ENCODE assay signal across 23 mouse cellular contexts in the genomic region with DNA sequence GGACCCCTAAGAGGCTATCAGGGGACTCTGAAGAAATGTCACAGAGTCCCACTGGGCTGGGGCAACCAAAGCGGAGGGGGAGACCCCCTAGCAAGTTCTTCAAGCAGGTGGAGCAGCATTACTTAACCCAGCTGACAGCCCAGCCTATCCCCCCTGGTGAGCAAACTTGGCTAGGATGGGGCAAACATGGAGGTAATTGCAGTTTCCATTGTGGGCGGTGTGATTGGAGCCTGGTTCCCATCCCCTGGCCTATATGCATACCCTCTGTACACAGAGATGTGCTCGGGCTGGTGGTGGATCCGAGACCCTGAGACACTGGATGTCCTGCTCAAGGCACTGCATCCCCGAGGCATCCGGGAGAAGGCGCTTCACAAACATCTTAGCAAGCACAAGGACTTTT.
"Had no signal": no experiment of that assay in that cellular context is flagged by ENCODE, and none has a peak within 500 bp of the region (broad histone marks: within the 10 kb centered on the region; RNA-seq: fewer than 3 reads in every experiment).

No protein-coding gene starts in this region.

- H3K9me3 ChIP-seq: embryonic facial prominence, embryonic 10.5 days; embryonic facial prominence, embryonic 12.5 days; embryonic facial prominence, embryonic 13.5 days; embryonic facial prominence, embryonic 15.5 days; forebrain, embryonic 10.5 days; forebrain, embryonic 12.5 days; forebrain, embryonic 13.5 days; forebrain, embryonic 15.5 days had no signal

- H3K4me3 ChIP-seq: embryonic facial prominence, embryonic 10.5 days; embryonic facial prominence, embryonic 12.5 days; embryonic facial prominence, embryonic 13.5 days; embryonic facial prominence, embryonic 15.5 days; erythroblast, embryonic 14.5 days; forebrain, embryonic 10.5 days; forebrain, embryonic 12.5 days; forebrain, embryonic 13.5 days; forebrain, embryonic 15.5 days; gastrocnemius, adult 2 months; heart, adult 2 months had no signal

- H3K4me2 ChIP-seq: embryonic facial prominence, embryonic 12.5 days; embryonic facial prominence, embryonic 13.5 days; embryonic facial prominence, embryonic 15.5 days; forebrain, embryonic 12.5 days; forebrain, embryonic 13.5 days; forebrain, embryonic 15.5 days had no signal

- H3K27ac ChIP-seq: embryonic facial prominence, embryonic 10.5 days; embryonic facial prominence, embryonic 12.5 days; embryonic facial prominence, embryonic 13.5 days; embryonic facial prominence, embryonic 15.5 days; forebrain, embryonic 10.5 days; forebrain, embryonic 12.5 days; forebrain, embryonic 13.5 days; forebrain, embryonic 15.5 days; gastrocnemius, adult 2 months; heart, adult 2 months had no signal

- H3K27me3 ChIP-seq: embryonic facial prominence, embryonic 12.5 days; embryonic facial prominence, embryonic 13.5 days; embryonic facial prominence, embryonic 15.5 days; forebrain, embryonic 12.5 days; forebrain, embryonic 13.5 days; forebrain, embryonic 15.5 days had no signal

- ATAC-seq: forebrain, embryonic 13.5 days; forebrain, embryonic 14.5 days; forebrain, embryonic 15.5 days; forebrain, embryonic 16.5 days; forebrain, postnatal 0 days had no signal

- H3K4me1 ChIP-seq: embryonic facial prominence, embryonic 10.5 days; embryonic facial prominence, embryonic 12.5 days; embryonic facial prominence, embryonic 13.5 days; embryonic facial prominence, embryonic 15.5 days; forebrain, embryonic 10.5 days; forebrain, embryonic 12.5 days; forebrain, embryonic 13.5 days; forebrain, embryonic 15.5 days had no signal

- H3K9ac ChIP-seq: embryonic facial prominence, embryonic 12.5 days; embryonic facial prominence, embryonic 13.5 days; embryonic facial prominence, embryonic 15.5 days; forebrain, embryonic 12.5 days; forebrain, embryonic 13.5 days; forebrain, embryonic 15.5 days; forebrain, postnatal 0 days had no signal

- DNase-seq: cerebellum, adult 8-10 months; cerebellum, adult 9-10 months; cerebellum, adult 9-11 months; cerebellum, postnatal 14 days; cerebellum, postnatal 36 days; embryo, embryonic 11 days; forebrain, postnatal 0 days; gastrocnemius, postnatal 10 days; gastrocnemius, postnatal 25 days; gastrocnemius, postnatal 36 days; heart, adult 2 months had no signal
